Mouse (Mus musculus): ENCODE measurements around the gene Kpnb1. TPM values are rescaled to one million over a fixed set of nuclear protein-coding genes. Genes with fewer than 3 reads are reported as not detected.

The Kpnb1 gene
- polyA plus RNA-seq, 1 experiment from 2014 or later, result 50.5 TPM

- WGBS, result under 1% methylated on average over 85 of the region's 87 CpGs
- peak within 1 kb of the TSS; percentile 62 for H3K4me2 ChIP-seq
- H3K36me3 ChIP-seq (ENCODE audit: poor library complexity, severe bottlenecking), result no peaks in the 10 kb centered on the region
- H3K4me3 ChIP-seq, result peak within 1 kb of the TSS; percentile 38
- no peak within 1 kb of the TSS for H3K27ac ChIP-seq
- no peaks in the 10 kb centered on the region for H3K9me3 ChIP-seq (replicated peaks)
- no peak for ATAC-seq
- H3K4me1 ChIP-seq, result peaks cover 13% of the 10 kb centered on the region
- H3K27me3 ChIP-seq, result peaks cover 76% of the 10 kb centered on the region
- H3K9ac ChIP-seq, result peak within 1 kb of the TSS; percentile 51
These were observed 72.7 kb downstream of the Kpnb1 start, which contains the start of gene Tbx21 for GRCm38 (mm10) chr11:97114671-97115601. Tbx21 (minus strand) TSS chr11:97115331.

GRCm38 (mm10) chr11:97112519-97113125 is 75.1 kb downstream of the Kpnb1 start:
- Histone ChIP-seq H3K36me3 (ENCODE audit: poor library complexity, severe bottlenecking) (no peaks in the 10 kb centered on the region), H3K9ac (no peak overlapping the region), H3K4me3 (no peak overlapping the region), H3K9me3 (replicated peaks) (no peaks in the 10 kb centered on the region), H3K4me1 (peaks cover 13% of the 10 kb centered on the region), H3K27ac (no peak overlapping the region), H3K4me2 (no peak overlapping the region), H3K27me3 (peaks cover 61% of the 10 kb centered on the region)
- ATAC-seq, result no peak
- WGBS, result 80% methylated on average over 9 of the region's 9 CpGs

Small RNA genes within 50 kb of the gene (microRNA-seq; reads per million reads assigned to microRNA genes)
- gene Mir7235, result not detected

Other genes with a start within 250 kb of the Kpnb1 start
- 13.9 and 20.0 TPM in 2 replicates for gene Pnpo, start 243.9 kb downstream of the Kpnb1 start, polyA plus RNA-seq (2015; fragmentation: Nextera tagmentation; extraction: Ambion mirVana)
- 18.3 and 18.8 TPM in 2 replicates for gene Sp2, start 204.9 kb downstream of the Kpnb1 start, polyA plus RNA-seq (2015; fragmentation: Nextera tagmentation; extraction: Ambion mirVana)
- gene Sp6, start 174.5 kb downstream of the Kpnb1 start, polyA plus RNA-seq (2015; fragmentation: Nextera tagmentation; extraction: Ambion mirVana), result 0.15 and 0.21 TPM in 2 replicates
- gene Scrn2, start 157.9 kb downstream of the Kpnb1 start, polyA plus RNA-seq (2015; fragmentation: Nextera tagmentation; extraction: Ambion mirVana), result 22.8 and 23.0 TPM in 2 replicates
- gene Lrrc46, start 146.5 kb downstream of the Kpnb1 start, polyA plus RNA-seq (2015; fragmentation: Nextera tagmentation; extraction: Ambion mirVana), result 3.0 and 3.6 TPM in 2 replicates
- 59.3 and 60.7 TPM in 2 replicates for gene Mrpl10, start 146.3 kb downstream of the Kpnb1 start, polyA plus RNA-seq (2015; fragmentation: Nextera tagmentation; extraction: Ambion mirVana)
- gene Osbpl7, start 137.3 kb downstream of the Kpnb1 start, polyA plus RNA-seq (2015; fragmentation: Nextera tagmentation; extraction: Ambion mirVana), result 7.8 and 8.7 TPM in 2 replicates
- gene Tbx21, start 72.5 kb downstream of the Kpnb1 start, polyA plus RNA-seq (2015; fragmentation: Nextera tagmentation; extraction: Ambion mirVana), result 0.27 and 0.31 TPM in 2 replicates
- 4.5 and 5.0 TPM in 2 replicates for gene Tbkbp1, start 36.4 kb downstream of the Kpnb1 start, polyA plus RNA-seq (2015; fragmentation: Nextera tagmentation; extraction: Ambion mirVana)
- 131 and 140 TPM in 2 replicates for gene Npepps, start 92.8 kb upstream of the Kpnb1 start, polyA plus RNA-seq (2015; fragmentation: Nextera tagmentation; extraction: Ambion mirVana)
- 47.4 and 49.1 TPM in 2 replicates for gene Mrpl45, start 127.8 kb upstream of the Kpnb1 start, polyA plus RNA-seq (2015; fragmentation: Nextera tagmentation; extraction: Ambion mirVana)
- gene Gpr179, start 164.2 kb upstream of the Kpnb1 start, polyA plus RNA-seq (2015; fragmentation: Nextera tagmentation; extraction: Ambion mirVana), result 0.19 and 0.25 TPM in 2 replicates
- 7.7 and 8.6 TPM in 2 replicates for gene Socs7, start 174.7 kb upstream of the Kpnb1 start, polyA plus RNA-seq (2015; fragmentation: Nextera tagmentation; extraction: Ambion mirVana)
- 3.6 and 4.4 TPM in 2 replicates for gene Arhgap23, start 227.7 kb upstream of the Kpnb1 start, polyA plus RNA-seq (2015; fragmentation: Nextera tagmentation; extraction: Ambion mirVana)